Mouse (Mus musculus): ENCODE results near the gene Btbd1.

GRCm38 (mm10) chr7:81842141-81842540, 12.9 kb upstream of the Btbd1 start:
- TF ChIP-seq CTCF (IDR thresholded peaks at IDR 0.05; ENCODE audit: low read depth) (no peak), EP300 (optimal IDR thresholded peaks at IDR 0.05) (no peak)
